Mouse (Mus musculus): ENCODE data around the gene Espn. TPM values are rescaled to one million over a fixed set of nuclear protein-coding genes. Genes with fewer than 3 reads are reported as not detected.

The Espn gene
- polyA plus RNA-seq, 1 experiment, result 87.1 TPM

DNA sequence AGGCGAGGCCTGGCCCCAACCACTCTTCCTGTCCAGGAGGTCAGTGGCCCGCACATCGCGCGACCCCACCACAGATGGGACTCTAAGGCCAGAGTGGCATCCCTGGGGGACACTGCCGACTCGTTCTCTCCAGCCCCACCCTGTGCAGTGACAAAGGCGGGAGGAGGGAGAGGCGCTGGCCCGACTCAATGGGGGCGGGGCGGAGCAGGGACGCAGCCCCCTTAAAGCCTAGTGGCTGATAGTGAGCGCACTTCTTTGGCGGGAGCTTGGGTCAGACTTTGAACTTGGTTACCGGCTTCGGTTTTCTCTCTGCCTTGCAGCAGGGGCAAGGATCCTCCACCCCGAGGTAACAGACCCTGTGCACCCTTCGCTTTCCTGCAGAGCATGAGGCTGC lies 7.1 kb upstream of the Espn start:
- no peaks in the 10 kb centered on the region for H3K27me3 ChIP-seq (ENCODE audit: control insufficient read depth, insufficient read depth, low read length)

GRCm38 (mm10) chr4:152158585-152159284 lies 6.6 kb upstream of the Espn start, which contains the start of gene Hes2:
Hes2 (plus strand) TSS chr4:152158867.
- H3K4me1 ChIP-seq (ENCODE audit: control insufficient read depth, insufficient read depth, low read length), result peaks cover 13% of the 10 kb centered on the region
- no peaks in the 10 kb centered on the region for H3K27me3 ChIP-seq (ENCODE audit: control insufficient read depth, insufficient read depth, low read length)
- H3K27ac ChIP-seq (ENCODE audit: control insufficient read depth, insufficient read depth, low read depth, low read length), result no peak within 1 kb of the TSS
- peak within 1 kb of the TSS; percentile 9 for H3K4me3 ChIP-seq (ENCODE audit: control insufficient read depth, low read depth, low read length)
- no peak for TF ChIP-seq CTCF (IDR thresholded peaks at IDR 0.05; ENCODE audit: control insufficient read depth, insufficient read depth, insufficient replicate concordance, low read depth, low read length)
- TF ChIP-seq POLR2A (IDR thresholded peaks at IDR 0.05; ENCODE audit: control insufficient read depth, low read depth, low read length), result no peak
- no peaks in the 10 kb centered on the region for H3K36me3 ChIP-seq (ENCODE audit: control insufficient read depth, insufficient read depth, low read length)

More for the DNA sequence above, 7.1 kb upstream of the Espn start:
- H3K4me1 ChIP-seq (ENCODE audit: control insufficient read depth, insufficient read depth, low read length), result peaks cover 13% of the 10 kb centered on the region
- no peaks in the 10 kb centered on the region for H3K36me3 ChIP-seq (ENCODE audit: control insufficient read depth, insufficient read depth, low read length)
- H3K27ac ChIP-seq (ENCODE audit: control insufficient read depth, insufficient read depth, low read depth, low read length), result no peak overlapping the region
- H3K4me3 ChIP-seq (ENCODE audit: control insufficient read depth, low read depth, low read length), result peak overlapping the region; percentile 6; the same call in 1 of the 2 replicates
- no peak for TF ChIP-seq CTCF (IDR thresholded peaks at IDR 0.05; ENCODE audit: control insufficient read depth, insufficient read depth, insufficient replicate concordance, low read depth, low read length)
- no peak for TF ChIP-seq POLR2A (IDR thresholded peaks at IDR 0.05; ENCODE audit: control insufficient read depth, low read depth, low read length)

DNA sequence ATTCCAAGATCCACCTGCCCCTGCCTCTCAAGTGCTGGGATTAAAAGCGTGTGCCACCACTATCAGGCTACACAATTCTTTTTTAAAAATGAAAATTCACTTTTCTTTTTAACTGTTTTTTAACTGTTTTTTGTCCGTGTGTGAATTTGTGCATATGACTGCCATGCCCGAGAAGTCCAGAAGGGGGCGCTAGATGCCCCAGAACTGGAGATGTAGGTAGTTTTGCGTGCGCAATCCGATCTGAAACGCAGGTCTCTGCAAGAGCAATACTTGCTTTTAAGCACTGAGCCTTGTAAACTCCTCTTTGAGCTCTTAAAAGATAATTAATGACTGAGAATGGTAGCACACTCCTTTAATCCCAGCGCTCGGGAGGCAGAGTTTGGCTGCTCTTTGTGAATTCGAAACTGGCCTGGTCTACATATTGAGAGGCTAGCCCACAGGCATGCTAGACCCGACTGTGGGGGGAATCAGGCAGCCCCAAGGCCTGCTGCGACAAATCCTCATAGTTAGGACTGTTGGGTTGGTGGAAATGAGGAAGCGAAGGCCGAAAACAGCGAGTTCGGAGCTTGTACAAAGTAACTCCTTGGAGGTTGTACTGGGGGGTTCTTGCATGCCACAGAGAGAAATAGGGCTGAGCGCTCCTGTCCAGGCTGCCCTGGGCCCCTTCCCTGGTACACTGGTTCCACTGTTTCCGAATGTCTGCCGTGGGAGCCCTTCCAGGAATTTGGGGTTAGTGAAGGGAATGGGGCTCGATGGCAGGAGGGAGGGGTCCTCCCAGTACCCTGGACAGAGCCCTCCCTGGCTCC lies 5.8 kb upstream of the Espn start:
- H3K36me3 ChIP-seq (ENCODE audit: control insufficient read depth, insufficient read depth, low read length), result no peaks in the 10 kb centered on the region
- no peak for TF ChIP-seq POLR2A (IDR thresholded peaks at IDR 0.05; ENCODE audit: control insufficient read depth, low read depth, low read length)
- TF ChIP-seq CTCF (IDR thresholded peaks at IDR 0.05; ENCODE audit: control insufficient read depth, insufficient read depth, insufficient replicate concordance, low read depth, low read length), result peak; percentile 79; the same call in 1 of the 2 replicates
- no peaks in the 10 kb centered on the region for H3K27me3 ChIP-seq (ENCODE audit: control insufficient read depth, insufficient read depth, low read length)

GRCm38 (mm10) chr4:152155019-152155418 lies 2.8 kb upstream of the Espn start:
- peaks cover 23% of the 10 kb centered on the region for H3K4me1 ChIP-seq (ENCODE audit: control insufficient read depth, insufficient read depth, low read length)
- H3K36me3 ChIP-seq (ENCODE audit: control insufficient read depth, insufficient read depth, low read length), result no peaks in the 10 kb centered on the region
- H3K27ac ChIP-seq (ENCODE audit: control insufficient read depth, insufficient read depth, low read depth, low read length), result no peak overlapping the region
- 0 out of 2 replicates have a peak, but pooled peaks cover 2% of the 10 kb centered on the region for H3K27me3 ChIP-seq (ENCODE audit: control insufficient read depth, insufficient read depth, low read length)
- TF ChIP-seq POLR2A (IDR thresholded peaks at IDR 0.05; ENCODE audit: control insufficient read depth, low read depth, low read length) (no peak), CTCF (IDR thresholded peaks at IDR 0.05; ENCODE audit: control insufficient read depth, insufficient read depth, insufficient replicate concordance, low read depth, low read length) (no peak)
- H3K4me3 ChIP-seq (ENCODE audit: control insufficient read depth, low read depth, low read length), result no peak overlapping the region

More for the DNA sequence above, 5.8 kb upstream of the Espn start:
- Histone ChIP-seq H3K27ac (ENCODE audit: control insufficient read depth, insufficient read depth, low read depth, low read length) (no peak overlapping the region), H3K4me1 (ENCODE audit: control insufficient read depth, insufficient read depth, low read length) (peaks cover 19% of the 10 kb centered on the region), H3K4me3 (ENCODE audit: control insufficient read depth, low read depth, low read length) (peak overlapping the region; percentile 9)

GRCm38 (mm10) chr4:152153771-152154177 lies 1.6 kb upstream of the Espn start:
- Histone ChIP-seq H3K4me1 (ENCODE audit: control insufficient read depth, insufficient read depth, low read length) (peaks cover 20% of the 10 kb centered on the region), H3K36me3 (ENCODE audit: control insufficient read depth, insufficient read depth, low read length) (no peaks in the 10 kb centered on the region), H3K27ac (ENCODE audit: control insufficient read depth, insufficient read depth, low read depth, low read length) (no peak overlapping the region), H3K27me3 (ENCODE audit: control insufficient read depth, insufficient read depth, low read length) (0 out of 2 replicates have a peak, but pooled peaks cover 2% of the 10 kb centered on the region), H3K4me3 (ENCODE audit: control insufficient read depth, low read depth, low read length) (peak overlapping the region; percentile 60)
- TF ChIP-seq POLR2A (IDR thresholded peaks at IDR 0.05; ENCODE audit: control insufficient read depth, low read depth, low read length), result no peak; the same call in 1 of the 2 replicates
- peak; percentile 98 for TF ChIP-seq CTCF (IDR thresholded peaks at IDR 0.05; ENCODE audit: control insufficient read depth, insufficient read depth, insufficient replicate concordance, low read depth, low read length)

GRCm38 (mm10) chr4:152151451-152151965 lies 663 bp downstream of the Espn start:
- H3K27ac ChIP-seq (ENCODE audit: control insufficient read depth, insufficient read depth, low read depth, low read length), result peak overlapping the region; percentile 50
- no peaks in the 10 kb centered on the region for H3K36me3 ChIP-seq (ENCODE audit: control insufficient read depth, insufficient read depth, low read length)
- H3K4me1 ChIP-seq (ENCODE audit: control insufficient read depth, insufficient read depth, low read length), result peaks cover 12% of the 10 kb centered on the region
- H3K27me3 ChIP-seq (ENCODE audit: control insufficient read depth, insufficient read depth, low read length), result 0 out of 2 replicates have a peak, but pooled peaks cover 2% of the 10 kb centered on the region
- TF ChIP-seq CTCF (IDR thresholded peaks at IDR 0.05; ENCODE audit: control insufficient read depth, insufficient read depth, insufficient replicate concordance, low read depth, low read length), result no peak
- TF ChIP-seq POLR2A (IDR thresholded peaks at IDR 0.05; ENCODE audit: control insufficient read depth, low read depth, low read length), result no peak
- peak overlapping the region; percentile 83 for H3K4me3 ChIP-seq (ENCODE audit: control insufficient read depth, low read depth, low read length)

DNA sequence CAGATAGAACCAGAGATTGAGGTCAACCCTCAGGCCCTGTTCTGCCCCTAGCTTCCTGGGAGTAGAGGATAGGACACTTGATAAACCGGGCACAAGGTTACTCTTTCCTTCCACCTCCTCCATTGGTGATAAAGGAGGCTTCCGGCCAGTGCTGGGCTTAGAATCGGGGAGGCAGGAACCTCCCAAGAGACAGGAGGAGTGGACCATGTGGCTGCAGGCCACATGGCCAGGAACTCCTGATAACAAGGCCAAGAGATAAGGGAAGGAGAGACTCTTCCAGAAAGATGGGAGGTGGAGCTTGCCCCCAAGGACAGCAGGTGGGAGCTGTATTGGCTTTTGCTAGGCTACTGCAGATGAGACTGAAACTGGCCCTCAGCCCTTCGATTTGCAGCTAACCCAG lies 1.6 kb downstream of the Espn start:
- TF ChIP-seq CTCF (IDR thresholded peaks at IDR 0.05; ENCODE audit: control insufficient read depth, insufficient read depth, insufficient replicate concordance, low read depth, low read length), result no peak
- no peak for TF ChIP-seq POLR2A (IDR thresholded peaks at IDR 0.05; ENCODE audit: control insufficient read depth, low read depth, low read length)
- H3K27ac ChIP-seq (ENCODE audit: control insufficient read depth, insufficient read depth, low read depth, low read length), result no peak overlapping the region
- peaks cover 14% of the 10 kb centered on the region for H3K4me1 ChIP-seq (ENCODE audit: control insufficient read depth, insufficient read depth, low read length)
- 0 out of 2 replicates have a peak, but pooled peaks cover 2% of the 10 kb centered on the region for H3K27me3 ChIP-seq (ENCODE audit: control insufficient read depth, insufficient read depth, low read length)
- no peaks in the 10 kb centered on the region for H3K36me3 ChIP-seq (ENCODE audit: control insufficient read depth, insufficient read depth, low read length)
- H3K4me3 ChIP-seq (ENCODE audit: control insufficient read depth, low read depth, low read length), result no peak overlapping the region
